Mouse (Mus musculus) spleen, postnatal 36 days (tissue): ENCODE measurements around the gene Tnfsf9.
A peak's percentile ranks its signal among the peaks of the same experiment; 100 is the strongest.

ENCODE experiments used
- DNase-seq, 2 experiments: peaks; one replicate each; pipeline ENCODE4 v3.0.0; 2022; ENCODE audit warnings: low spot score in 2 of 2, mixed read lengths in 1 of 2

The Tnfsf9 gene

GRCm38 (mm10) chr17:57105181-57106034 is at the start of gene Tnfsf9:
Gene Tnfsf9 (plus strand): TSS chr17:57105325.
- peak; percentile 6 to 14 for DNase-seq

GRCm38 (mm10) chr17:57056246-57056645 is 48.9 kb upstream of the Tnfsf9 start:
- no peak for DNase-seq

GRCm38 (mm10) chr17:57058891-57059485 is 46.1 kb upstream of the Tnfsf9 start, which contains the start of gene Crb3:
Gene Crb3 (plus strand): TSS chr17:57059105.
- no peak for DNase-seq

GRCm38 (mm10) chr17:57059486-57059977 is 45.6 kb upstream of the Tnfsf9 start, which contains the start of gene Slc25a23:
Gene Slc25a23 (minus strand): TSS chr17:57059863.
- peak; percentile 48 to 58 for DNase-seq

DNA sequence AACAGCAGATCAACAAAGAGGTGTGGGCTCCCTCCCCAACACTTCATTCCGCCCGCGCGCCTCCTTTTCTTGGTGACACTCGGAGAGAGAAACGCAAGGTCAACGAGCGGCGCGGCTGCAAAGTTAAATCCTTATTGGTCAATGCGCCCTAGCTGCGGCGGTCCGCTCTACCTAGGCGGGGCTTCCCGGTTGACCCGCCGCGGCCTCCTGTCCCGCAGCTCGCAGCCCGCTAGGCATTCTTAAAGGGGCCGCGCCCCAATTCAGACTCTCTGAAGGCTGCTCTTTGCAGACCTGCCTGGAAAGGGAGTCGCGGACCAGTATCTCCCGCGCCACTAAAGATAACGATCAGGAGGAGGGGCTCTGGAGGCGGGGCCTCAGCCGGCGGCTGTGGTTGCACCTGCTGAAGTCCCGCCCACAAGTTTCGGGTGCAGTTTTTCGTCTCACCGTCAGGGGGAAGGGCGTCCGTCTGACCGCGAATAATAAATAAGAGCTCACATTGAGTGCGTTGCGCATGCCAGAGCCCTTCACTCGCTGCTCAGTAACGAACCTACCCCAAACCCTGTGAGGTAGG is 44.8 kb upstream of the Tnfsf9 start:
- peak; percentile 95 to 96 for DNase-seq

DNA sequence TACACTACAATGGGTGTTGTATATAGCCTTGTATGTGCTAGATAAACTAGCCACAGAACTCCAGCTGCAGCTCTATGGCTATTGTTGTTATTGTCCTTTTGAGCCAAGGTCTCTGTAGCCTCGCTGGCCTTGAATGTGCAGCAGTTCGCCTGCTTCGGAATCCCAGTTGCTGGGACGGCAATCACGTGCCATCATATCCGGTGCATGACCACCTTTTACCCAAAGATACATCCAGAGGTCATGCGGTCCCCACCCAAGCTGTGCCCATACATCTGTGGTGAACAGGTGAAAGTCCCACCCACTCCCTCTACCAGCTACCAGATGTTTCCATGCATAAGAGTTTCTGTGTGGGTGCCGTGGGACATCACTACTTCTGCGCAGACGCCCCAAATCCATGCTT is 44.1 kb upstream of the Tnfsf9 start:
- DNase-seq, result no peak

GRCm38 (mm10) chr17:57062011-57062521 is 43.1 kb upstream of the Tnfsf9 start:
- peak; percentile 54 to 63 for DNase-seq

DNA sequence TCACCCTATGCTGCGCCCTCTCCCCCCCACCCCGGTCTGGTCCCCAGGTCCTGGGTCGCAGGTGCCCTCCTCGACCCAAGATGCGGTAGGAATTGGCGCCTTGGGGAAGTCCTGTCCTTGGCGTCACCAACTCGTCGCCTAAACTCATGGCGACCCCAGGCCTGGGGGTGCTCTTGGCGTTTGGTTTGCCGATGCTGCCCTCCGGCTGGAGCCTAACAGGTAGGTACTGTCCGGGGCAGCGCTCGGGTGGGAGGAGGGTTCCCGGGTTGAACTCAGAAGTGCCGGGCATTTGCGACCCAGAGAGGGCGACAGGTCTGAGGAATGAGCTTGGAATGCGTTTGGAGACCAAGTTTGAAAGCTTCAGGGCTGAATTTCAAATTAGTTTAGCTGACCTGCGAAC is 42.6 kb upstream of the Tnfsf9 start:
- DNase-seq, result no peak

GRCm38 (mm10) chr17:57063031-57063430 is 42.1 kb upstream of the Tnfsf9 start:
- no peak for DNase-seq

DNA sequence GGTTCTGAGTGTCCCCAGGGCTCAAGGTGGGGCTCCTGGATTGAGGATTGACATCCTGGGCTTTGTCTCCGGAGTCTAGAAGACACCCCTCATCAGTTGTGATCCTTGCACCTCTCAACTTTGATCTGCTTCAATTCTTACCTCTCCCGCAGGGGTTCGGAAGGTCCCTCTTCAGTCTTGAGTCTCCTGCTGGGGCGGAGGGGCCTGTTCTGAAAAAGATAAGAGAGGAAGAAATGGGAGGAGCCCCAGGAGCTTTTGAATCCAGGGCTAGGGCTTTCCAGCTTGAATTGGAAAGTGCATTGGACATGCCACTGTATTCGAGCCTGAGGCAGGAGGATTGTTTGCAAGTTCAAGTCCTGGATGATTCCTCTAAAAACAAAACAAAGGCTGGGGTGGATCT is 38.2 kb upstream of the Tnfsf9 start:
- DNase-seq, result no peak

DNA sequence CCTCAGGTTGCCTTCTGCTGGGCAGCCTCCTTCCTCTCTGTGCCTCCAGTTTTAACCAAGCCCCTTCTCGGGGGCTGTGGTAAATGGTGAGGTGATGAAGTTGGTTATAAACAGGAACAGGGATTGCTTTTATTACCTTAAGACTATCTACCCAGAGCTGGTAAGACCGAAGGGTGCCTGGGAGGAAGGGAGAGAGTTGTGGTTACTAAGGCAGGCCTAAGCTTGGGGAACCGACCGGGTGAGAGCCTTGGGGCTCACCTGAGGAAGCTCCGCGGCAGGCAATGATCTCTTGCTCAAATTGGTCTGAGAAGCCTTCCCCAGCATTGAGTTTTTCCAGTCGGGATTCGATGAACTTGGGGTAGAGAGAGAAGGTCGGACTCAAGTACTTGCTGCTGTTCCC is 34.9 kb upstream of the Tnfsf9 start:
- DNase-seq, result no peak

GRCm38 (mm10) chr17:57070699-57071098 is 34.4 kb upstream of the Tnfsf9 start:
- DNase-seq, result no peak

GRCm38 (mm10) chr17:57076916-57077315 is 28.2 kb upstream of the Tnfsf9 start:
- DNase-seq, result no peak

DNA sequence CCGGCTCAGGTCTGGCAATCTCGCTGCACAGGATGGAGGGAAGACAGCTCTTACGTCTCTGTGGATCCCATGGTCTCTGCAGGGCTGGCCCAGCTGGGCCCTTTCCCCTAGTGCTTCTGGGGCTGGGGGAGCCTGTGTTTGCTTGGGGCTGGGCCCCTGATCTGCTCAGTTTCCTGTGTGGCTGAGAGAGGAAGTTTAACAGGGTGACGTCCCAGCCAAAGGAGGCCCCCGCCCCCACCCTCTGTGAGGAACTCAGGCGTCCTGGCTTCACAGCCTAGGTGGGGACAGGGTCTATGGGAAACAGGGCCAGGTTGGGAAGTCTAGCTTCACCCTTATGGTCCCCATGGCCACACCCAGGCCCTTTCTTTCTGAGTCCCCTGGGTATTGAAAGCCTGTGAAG is 26.8 kb upstream of the Tnfsf9 start, which contains the start of gene Dennd1c:
TSS of gene Dennd1c (minus strand) at position 179 of the 400 bp plus-strand sequence.
- DNase-seq, result peak; percentile 76 to 81

DNA sequence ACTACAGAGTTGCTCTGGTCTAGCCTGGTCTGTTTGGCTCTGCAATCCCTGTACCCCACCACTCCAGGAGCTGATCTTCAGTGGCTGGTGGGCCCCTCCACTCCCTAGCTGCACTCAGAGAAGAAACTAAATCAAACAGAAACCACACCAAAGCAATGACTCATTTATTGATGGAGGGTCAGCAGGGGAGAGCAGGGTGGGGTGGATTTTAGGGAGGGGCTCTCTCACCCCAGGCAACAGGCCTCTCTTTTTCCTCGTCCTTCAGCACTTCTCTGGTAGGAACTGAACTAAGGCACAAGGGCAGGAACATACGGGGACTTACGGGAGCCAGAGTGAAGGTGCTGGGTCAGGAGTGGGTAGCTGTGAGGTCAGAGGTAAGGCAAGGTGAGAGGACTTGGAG is 25.2 kb upstream of the Tnfsf9 start:
- no peak for DNase-seq

GRCm38 (mm10) chr17:57081234-57081842 is 23.8 kb upstream of the Tnfsf9 start:
- DNase-seq, result no peak

GRCm38 (mm10) chr17:57082481-57082880 is 22.6 kb upstream of the Tnfsf9 start:
- no peak for DNase-seq

GRCm38 (mm10) chr17:57085970-57086757 is 19.0 kb upstream of the Tnfsf9 start:
- DNase-seq, result no peak

DNA sequence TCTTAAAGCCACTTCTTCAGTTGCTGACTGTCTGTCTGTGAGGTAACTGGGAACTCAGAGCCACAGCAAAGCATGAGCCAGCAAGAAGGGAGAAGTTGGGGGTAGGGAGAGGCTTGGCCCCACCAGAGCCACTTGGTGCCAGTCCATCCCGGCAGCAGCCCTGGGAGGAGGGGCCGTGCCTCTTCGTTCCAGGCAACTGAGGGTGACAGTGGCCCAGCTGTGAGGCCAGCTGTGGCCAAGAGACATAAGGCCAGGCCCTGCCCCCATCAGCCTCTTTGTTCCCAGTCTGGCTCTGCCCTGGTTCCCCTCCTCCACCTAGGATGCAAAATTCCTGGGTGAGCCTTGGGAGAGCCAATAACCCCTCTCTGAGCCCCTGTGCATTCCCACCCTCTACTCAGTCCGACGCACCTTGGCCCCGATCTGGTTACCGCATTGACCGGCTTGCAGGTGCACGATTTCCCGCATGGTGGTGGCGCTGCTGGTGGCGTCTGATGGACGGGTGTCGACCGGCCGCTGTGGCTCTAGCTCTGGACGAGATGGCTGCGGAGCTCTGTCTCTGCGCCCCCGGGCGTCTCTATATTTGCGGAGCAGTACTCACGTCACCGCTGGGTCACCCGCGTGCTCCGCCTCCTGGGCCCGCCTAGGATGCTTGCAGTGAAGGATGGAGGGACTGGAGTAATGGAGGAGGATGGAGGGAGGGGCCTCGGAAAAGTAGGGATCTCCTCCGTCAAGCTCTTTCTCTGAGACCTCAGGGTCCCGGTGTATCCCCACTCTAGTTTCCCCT is 17.9 kb upstream of the Tnfsf9 start, which contains the start of gene Tubb4a:
TSS of gene Tubb4a (minus strand) at position 734 of the 784 bp plus-strand sequence.
- DNase-seq, result no peak

DNA sequence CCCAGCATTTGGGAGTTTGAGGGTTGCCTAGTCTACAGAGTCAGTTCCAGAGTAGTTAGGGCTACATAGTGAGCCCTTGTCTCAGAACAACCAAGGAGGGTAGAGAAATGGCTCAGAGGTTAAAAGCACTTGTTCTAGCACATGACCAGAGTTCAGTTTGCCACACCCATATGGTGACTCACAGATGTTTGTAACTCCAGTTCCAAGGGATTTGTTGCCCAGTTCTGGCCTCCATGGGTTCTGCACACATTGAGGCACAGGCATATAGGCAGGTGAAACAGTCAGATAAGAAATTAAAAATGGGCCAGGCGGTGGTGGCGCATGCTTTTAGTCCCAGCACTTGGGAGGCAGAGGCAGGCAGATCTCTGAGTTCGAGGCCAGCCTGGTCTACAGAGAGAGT is 10.9 kb upstream of the Tnfsf9 start:
- DNase-seq, result no peak
